Mouse (Mus musculus): ENCODE results near the gene Pomp. TPM values are rescaled to one million over a fixed set of nuclear protein-coding genes. Genes with fewer than 3 reads are reported as not detected.

Gene Pomp
- polyA plus RNA-seq, 1 experiment, result 165 TPM

GRCm38 (mm10) chr5:147825375-147825969 is 34.8 kb upstream of the Pomp start:
- TF ChIP-seq CTCF (IDR thresholded peaks at IDR 0.05; ENCODE audit: borderline replicate concordance, insufficient read depth, low read length) (no peak), POLR2A (IDR thresholded peaks at IDR 0.05; ENCODE audit: low read depth, low read length) (no peak)
- Histone ChIP-seq H3K4me1 (ENCODE audit: control insufficient read depth, insufficient read depth, low read length) (no peaks in the 10 kb centered on the region), H3K27ac (ENCODE audit: insufficient read depth, low read length) (no peak overlapping the region), H3K4me3 (ENCODE audit: insufficient read depth, low read length) (no peak overlapping the region)

GRCm38 (mm10) chr5:147826091-147826490 is 34.2 kb upstream of the Pomp start:
- TF ChIP-seq POLR2A (IDR thresholded peaks at IDR 0.05; ENCODE audit: low read depth, low read length) (no peak), CTCF (IDR thresholded peaks at IDR 0.05; ENCODE audit: borderline replicate concordance, insufficient read depth, low read length) (no peak)
- no peak overlapping the region for H3K4me3 ChIP-seq (ENCODE audit: insufficient read depth, low read length)
- H3K4me1 ChIP-seq (ENCODE audit: control insufficient read depth, insufficient read depth, low read length), result no peaks in the 10 kb centered on the region

GRCm38 (mm10) chr5:147826546-147826945 is 33.7 kb upstream of the Pomp start:
- TF ChIP-seq CTCF (IDR thresholded peaks at IDR 0.05; ENCODE audit: borderline replicate concordance, insufficient read depth, low read length) (no peak), POLR2A (IDR thresholded peaks at IDR 0.05; ENCODE audit: low read depth, low read length) (no peak)
- no peak overlapping the region for H3K4me3 ChIP-seq (ENCODE audit: insufficient read depth, low read length)
- no peaks in the 10 kb centered on the region for H3K4me1 ChIP-seq (ENCODE audit: control insufficient read depth, insufficient read depth, low read length)
- no peak overlapping the region for H3K27ac ChIP-seq (ENCODE audit: insufficient read depth, low read length)

More at GRCm38 (mm10) chr5:147826091-147826490, 34.2 kb upstream of the Pomp start:
- H3K27ac ChIP-seq (ENCODE audit: insufficient read depth, low read length), result no peak overlapping the region

- Histone ChIP-seq H3K4me1 (ENCODE audit: control insufficient read depth, insufficient read depth, low read length) (no peaks in the 10 kb centered on the region), H3K4me3 (ENCODE audit: insufficient read depth, low read length) (no peak overlapping the region), H3K27ac (ENCODE audit: insufficient read depth, low read length) (no peak overlapping the region)
- no peak for TF ChIP-seq POLR2A (IDR thresholded peaks at IDR 0.05; ENCODE audit: low read depth, low read length)
- TF ChIP-seq CTCF (IDR thresholded peaks at IDR 0.05; ENCODE audit: borderline replicate concordance, insufficient read depth, low read length), result no peak
Observed at GRCm38 (mm10) chr5:147828846-147829245, 31.4 kb upstream of the Pomp start.

- Histone ChIP-seq H3K4me1 (ENCODE audit: control insufficient read depth, insufficient read depth, low read length) (no peaks in the 10 kb centered on the region), H3K4me3 (ENCODE audit: insufficient read depth, low read length) (no peak overlapping the region), H3K27ac (ENCODE audit: insufficient read depth, low read length) (no peak overlapping the region)
- TF ChIP-seq POLR2A (IDR thresholded peaks at IDR 0.05; ENCODE audit: low read depth, low read length), result no peak
- no peak for TF ChIP-seq CTCF (IDR thresholded peaks at IDR 0.05; ENCODE audit: borderline replicate concordance, insufficient read depth, low read length)
Observed at GRCm38 (mm10) chr5:147832842-147833241, 27.4 kb upstream of the Pomp start.

- Histone ChIP-seq H3K4me1 (ENCODE audit: control insufficient read depth, insufficient read depth, low read length) (no peaks in the 10 kb centered on the region), H3K4me3 (ENCODE audit: insufficient read depth, low read length) (no peak overlapping the region), H3K27ac (ENCODE audit: insufficient read depth, low read length) (no peak overlapping the region)
- TF ChIP-seq CTCF (IDR thresholded peaks at IDR 0.05; ENCODE audit: borderline replicate concordance, insufficient read depth, low read length) (no peak), POLR2A (IDR thresholded peaks at IDR 0.05; ENCODE audit: low read depth, low read length) (no peak)
Observed at GRCm38 (mm10) chr5:147834841-147835500, 25.3 kb upstream of the Pomp start.

GRCm38 (mm10) chr5:147839418-147839817 is 20.8 kb upstream of the Pomp start:
- H3K27ac ChIP-seq (ENCODE audit: insufficient read depth, low read length), result no peak overlapping the region
- H3K4me3 ChIP-seq (ENCODE audit: insufficient read depth, low read length), result no peak overlapping the region
- TF ChIP-seq POLR2A (IDR thresholded peaks at IDR 0.05; ENCODE audit: low read depth, low read length), result no peak
- no peak for TF ChIP-seq CTCF (IDR thresholded peaks at IDR 0.05; ENCODE audit: borderline replicate concordance, insufficient read depth, low read length)
- no peaks in the 10 kb centered on the region for H3K4me1 ChIP-seq (ENCODE audit: control insufficient read depth, insufficient read depth, low read length)

- TF ChIP-seq POLR2A (IDR thresholded peaks at IDR 0.05; ENCODE audit: low read depth, low read length), result no peak
- TF ChIP-seq CTCF (IDR thresholded peaks at IDR 0.05; ENCODE audit: borderline replicate concordance, insufficient read depth, low read length), result no peak
Observed at GRCm38 (mm10) chr5:147843340-147843739, 16.9 kb upstream of the Pomp start.

GRCm38 (mm10) chr5:147845319-147845718 is 14.9 kb upstream of the Pomp start:
- Histone ChIP-seq H3K4me1 (ENCODE audit: control insufficient read depth, insufficient read depth, low read length) (0 out of 2 replicates have a peak, but pooled peaks cover 2% of the 10 kb centered on the region), H3K27ac (ENCODE audit: insufficient read depth, low read length) (peak overlapping the region; percentile 36)
- TF ChIP-seq CTCF (IDR thresholded peaks at IDR 0.05; ENCODE audit: borderline replicate concordance, insufficient read depth, low read length) (no peak), POLR2A (IDR thresholded peaks at IDR 0.05; ENCODE audit: low read depth, low read length) (no peak)

More at GRCm38 (mm10) chr5:147843340-147843739, 16.9 kb upstream of the Pomp start:
- H3K4me1 ChIP-seq (ENCODE audit: control insufficient read depth, insufficient read depth, low read length), result 0 out of 2 replicates have a peak, but pooled peaks cover 2% of the 10 kb centered on the region
- H3K4me3 ChIP-seq (ENCODE audit: insufficient read depth, low read length), result no peak overlapping the region
- no peak overlapping the region for H3K27ac ChIP-seq (ENCODE audit: insufficient read depth, low read length)

GRCm38 (mm10) chr5:147847361-147847760 is 12.9 kb upstream of the Pomp start:
- Histone ChIP-seq H3K4me3 (ENCODE audit: insufficient read depth, low read length) (no peak overlapping the region), H3K4me1 (ENCODE audit: control insufficient read depth, insufficient read depth, low read length) (0 out of 2 replicates have a peak, but pooled peaks cover 2% of the 10 kb centered on the region), H3K27ac (ENCODE audit: insufficient read depth, low read length) (no peak overlapping the region)
- TF ChIP-seq POLR2A (IDR thresholded peaks at IDR 0.05; ENCODE audit: low read depth, low read length) (no peak), CTCF (IDR thresholded peaks at IDR 0.05; ENCODE audit: borderline replicate concordance, insufficient read depth, low read length) (no peak)

More at GRCm38 (mm10) chr5:147845319-147845718, 14.9 kb upstream of the Pomp start:
- H3K4me3 ChIP-seq (ENCODE audit: insufficient read depth, low read length), result no peak overlapping the region
